Mouse (Mus musculus): ENCODE results near the gene Stoml3. TPM values are rescaled to one million over a fixed set of nuclear protein-coding genes. Genes with fewer than 3 reads are reported as not detected.
A peak's percentile ranks its signal among the peaks of the same experiment; 100 is the strongest.

The Stoml3 gene
- polyA plus RNA-seq, 1 experiment from 2014 or later: not detected

DNA sequence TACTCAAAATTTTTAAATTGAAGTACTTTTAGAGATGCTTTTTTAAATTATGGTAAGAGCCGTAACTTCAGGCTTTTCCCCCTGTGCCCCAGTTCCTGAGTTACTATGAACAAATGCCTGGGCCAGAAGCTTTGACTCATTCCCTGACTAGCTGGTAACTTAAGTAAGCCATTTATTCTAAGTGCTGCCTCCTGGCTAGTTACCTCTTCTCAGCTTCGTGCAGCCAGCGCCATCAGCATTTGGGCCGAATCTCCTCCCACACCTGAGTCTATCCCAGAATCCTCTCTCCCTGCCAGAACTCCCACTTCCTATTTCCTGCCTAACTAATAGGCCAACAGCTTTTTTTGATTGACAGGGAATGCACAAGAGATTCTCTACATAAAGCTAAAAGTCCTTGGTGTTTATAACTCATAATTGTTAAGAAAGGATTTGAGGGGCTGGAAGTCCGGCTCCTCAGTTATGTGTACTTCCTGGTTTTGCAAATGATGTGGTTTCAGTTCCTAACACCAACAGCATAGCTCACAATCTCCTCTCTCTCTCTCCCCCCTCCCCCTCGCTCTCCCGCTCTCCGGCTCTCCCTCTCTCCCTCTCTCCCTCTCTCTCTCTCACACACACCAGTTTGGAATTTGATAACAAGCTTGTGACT is 4.9 kb upstream of the Stoml3 start:
- Histone ChIP-seq H3K27me3 (replicated peaks) (no peaks in the 10 kb centered on the region), H3K4me2 (no peak overlapping the region), H3K27ac (no peak overlapping the region), H3K36me3 (peaks cover 37% of the 10 kb centered on the region), H3K4me1 (peaks cover 15% of the 10 kb centered on the region), H3K9ac (no peak overlapping the region), H3K4me3 (no peak overlapping the region), H3K9me3 (replicated peaks) (no peaks in the 10 kb centered on the region)
- 47% methylated on average over 8 of the region's 8 CpGs for WGBS (ENCODE audit: insufficient replicate concordance)
- no peak for ATAC-seq

DNA sequence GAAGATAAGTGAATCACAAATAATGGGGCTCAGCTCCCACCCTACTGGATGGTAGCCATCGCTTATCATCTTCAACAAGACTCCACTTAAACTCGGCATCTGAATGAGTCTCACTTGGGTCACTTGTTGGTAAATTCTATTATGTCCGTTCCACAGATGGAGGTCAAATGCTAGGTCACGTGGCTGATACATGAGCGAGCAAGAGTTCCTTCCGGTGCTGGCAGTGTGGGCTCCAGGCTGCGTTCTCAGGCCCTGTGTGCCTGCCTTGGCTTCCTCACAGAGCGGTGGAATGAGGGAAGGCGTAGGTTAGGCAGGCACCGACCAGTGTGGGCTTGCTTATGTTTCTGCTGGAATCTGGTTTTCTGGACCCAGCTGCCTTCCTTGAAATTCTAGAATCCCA is 1.9 kb upstream of the Stoml3 start:
- no peak for ATAC-seq
- H3K27me3 ChIP-seq (replicated peaks): no peaks in the 10 kb centered on the region
- WGBS (ENCODE audit: insufficient replicate concordance): 72% methylated on average over 10 of the region's 10 CpGs
- H3K4me3 ChIP-seq: no peak overlapping the region
- peaks cover 11% of the 10 kb centered on the region for H3K36me3 ChIP-seq
- H3K9ac ChIP-seq: no peak overlapping the region
- H3K4me2 ChIP-seq: no peak overlapping the region
- peaks cover 15% of the 10 kb centered on the region for H3K4me1 ChIP-seq
- no peak overlapping the region for H3K27ac ChIP-seq
- no peaks in the 10 kb centered on the region for H3K9me3 ChIP-seq (replicated peaks)

DNA sequence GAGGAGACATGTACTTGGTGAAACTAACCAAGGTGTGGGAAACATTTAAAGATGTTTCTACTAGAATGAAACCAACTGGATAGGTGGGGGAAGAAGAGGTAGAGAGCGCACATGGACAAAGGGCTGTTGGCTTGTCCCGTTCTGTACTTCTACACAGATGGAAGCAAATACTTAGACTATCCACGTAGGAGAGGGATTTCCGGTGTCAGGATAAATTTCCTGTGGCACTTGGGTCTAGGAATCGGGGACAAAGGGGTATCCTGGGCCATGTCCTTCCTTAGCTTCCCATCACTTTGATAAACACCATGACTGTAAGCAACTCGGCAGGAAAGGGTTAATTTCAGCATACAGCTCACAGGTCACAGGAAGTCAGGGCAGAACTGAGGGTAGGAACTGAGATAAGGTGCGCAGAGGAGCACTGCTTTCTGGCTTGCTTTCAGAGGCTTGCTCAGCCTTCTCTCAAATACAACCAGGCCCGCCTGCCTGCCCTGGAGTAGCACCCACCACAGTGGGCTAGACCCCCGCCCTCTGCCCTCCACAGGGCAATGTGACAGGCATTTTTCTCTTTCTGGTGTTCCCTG is 1.4 kb upstream of the Stoml3 start:
- Histone ChIP-seq H3K4me1 (peaks cover 15% of the 10 kb centered on the region), H3K9me3 (replicated peaks) (no peaks in the 10 kb centered on the region), H3K27ac (no peak overlapping the region; the same call in 1 of the 2 replicates), H3K36me3 (peaks cover 6% of the 10 kb centered on the region), H3K9ac (no peak overlapping the region), H3K4me3 (no peak overlapping the region), H3K27me3 (replicated peaks) (no peaks in the 10 kb centered on the region), H3K4me2 (0 out of 2 replicates have a peak overlapping the region, but pooled peaks have one; percentile 2)
- ATAC-seq: peak; percentile 61; the same call in 1 of the 2 replicates
- 24% methylated on average over 9 of the region's 9 CpGs for WGBS (ENCODE audit: insufficient replicate concordance)

- Histone ChIP-seq H3K27ac (no peak overlapping the region), H3K4me1 (no peaks in the 10 kb centered on the region), H3K36me3 (no peaks in the 10 kb centered on the region), H3K9ac (no peak overlapping the region), H3K4me3 (no peak overlapping the region), H3K9me3 (replicated peaks) (no peaks in the 10 kb centered on the region), H3K4me2 (no peak overlapping the region), H3K27me3 (replicated peaks) (no peaks in the 10 kb centered on the region)
- 66% methylated on average over 6 of the region's 6 CpGs for WGBS (ENCODE audit: insufficient replicate concordance)
- ATAC-seq: no peak
Observed at GRCm38 (mm10) chr3:53498351-53498905, 10.0 kb downstream of the Stoml3 start.

DNA sequence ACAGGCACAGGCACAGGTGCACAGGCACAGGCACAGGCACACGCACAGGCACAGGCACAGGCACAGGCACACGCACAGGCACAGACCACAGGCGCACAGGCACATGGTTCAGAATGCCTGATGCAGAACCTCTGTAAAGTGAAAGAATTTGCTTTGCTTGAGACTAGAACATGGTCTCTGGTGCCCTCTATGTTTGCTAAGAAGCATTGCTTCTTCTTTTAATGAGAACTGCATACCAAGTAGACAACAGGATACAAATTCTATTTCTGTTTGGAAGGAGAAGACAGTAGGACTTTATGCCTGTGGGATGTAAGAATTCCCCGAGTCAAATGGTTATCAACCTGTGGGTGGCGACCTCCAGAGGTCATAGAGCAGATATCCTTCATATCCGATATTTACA is 14.0 kb downstream of the Stoml3 start:
- Histone ChIP-seq H3K4me3 (no peak overlapping the region), H3K4me2 (no peak overlapping the region), H3K27me3 (replicated peaks) (no peaks in the 10 kb centered on the region), H3K9ac (no peak overlapping the region), H3K9me3 (replicated peaks) (no peaks in the 10 kb centered on the region), H3K27ac (no peak overlapping the region), H3K36me3 (no peaks in the 10 kb centered on the region), H3K4me1 (no peaks in the 10 kb centered on the region)
- WGBS (ENCODE audit: insufficient replicate concordance): 61% methylated on average over 6 of the region's 6 CpGs
- ATAC-seq: no peak

DNA sequence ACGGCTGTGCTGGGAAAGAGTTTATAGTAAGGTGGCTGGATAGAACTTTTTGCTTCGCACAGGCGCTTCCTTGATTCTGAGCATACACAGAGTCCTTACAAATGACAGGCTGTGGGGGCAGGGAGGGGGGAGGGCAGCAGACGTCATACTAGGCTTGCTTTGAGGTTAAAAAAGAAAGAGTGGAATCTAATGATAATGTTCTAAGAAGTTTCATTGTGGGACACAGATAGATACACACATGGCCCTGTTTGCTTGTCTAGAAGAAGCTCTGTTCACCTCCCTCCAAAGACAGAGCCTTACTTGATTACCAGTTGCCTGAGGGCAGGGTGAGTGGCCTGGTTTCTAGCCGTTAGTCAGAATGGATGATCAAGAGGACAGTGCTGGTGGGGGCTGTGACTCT is 24.6 kb downstream of the Stoml3 start:
- peak; percentile 59; the same call in 1 of the 2 replicates for ATAC-seq
- WGBS (ENCODE audit: insufficient replicate concordance): 35% methylated on average over 5 of the region's 5 CpGs
- H3K4me3 ChIP-seq: no peak overlapping the region

DNA sequence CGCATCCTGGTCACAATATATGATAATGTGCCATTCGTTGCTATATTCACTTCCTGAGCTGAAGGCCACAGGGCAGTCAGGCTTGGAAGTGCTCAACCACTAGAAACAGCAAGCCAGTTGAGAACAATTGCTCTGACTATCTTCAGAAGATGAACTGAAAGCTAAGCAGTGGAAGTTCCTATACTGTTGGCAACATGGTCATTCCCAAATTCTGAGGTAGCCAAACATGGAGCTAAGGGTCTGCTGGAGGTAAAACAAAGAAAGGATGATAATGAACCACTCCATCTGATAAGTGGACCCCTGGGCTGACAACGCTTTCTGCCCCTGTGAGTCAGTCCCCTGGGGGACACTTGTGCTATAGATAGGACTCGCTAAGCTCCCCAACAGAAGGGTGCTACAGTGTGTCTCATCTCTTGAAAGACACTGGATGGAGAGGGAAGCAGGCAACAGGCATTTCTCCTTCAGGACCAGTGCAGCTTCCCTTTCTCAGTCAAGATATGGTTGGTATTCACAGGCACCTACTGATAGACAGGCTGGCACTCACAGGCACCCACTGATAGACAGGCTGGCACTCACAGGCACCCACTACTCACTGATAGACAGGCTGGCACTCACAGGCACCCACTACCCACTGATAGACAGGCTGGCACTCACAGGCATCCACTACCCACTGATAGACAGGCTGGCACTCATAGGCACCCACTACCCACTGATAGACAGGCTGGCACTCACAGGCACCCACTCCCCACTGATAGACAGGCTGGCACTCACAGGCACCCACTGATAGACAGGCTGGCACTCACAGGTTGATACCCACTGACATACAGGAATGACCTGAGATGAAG is 26.0 kb downstream of the Stoml3 start:
- H3K4me2 ChIP-seq: no peak overlapping the region
- no peak for ATAC-seq
- no peak overlapping the region for H3K9ac ChIP-seq
- H3K4me1 ChIP-seq: peaks cover 11% of the 10 kb centered on the region
- no peaks in the 10 kb centered on the region for H3K27me3 ChIP-seq (replicated peaks)
- no peaks in the 10 kb centered on the region for H3K9me3 ChIP-seq (replicated peaks)
- H3K27ac ChIP-seq: no peak overlapping the region
- H3K36me3 ChIP-seq: no peaks in the 10 kb centered on the region
- no peak overlapping the region for H3K4me3 ChIP-seq
- WGBS (ENCODE audit: insufficient replicate concordance): 43% methylated on average over 4 of the region's 4 CpGs

More for the DNA sequence above, 24.6 kb downstream of the Stoml3 start:
- Histone ChIP-seq H3K4me1 (peaks cover 11% of the 10 kb centered on the region), H3K9me3 (replicated peaks) (no peaks in the 10 kb centered on the region), H3K27me3 (replicated peaks) (no peaks in the 10 kb centered on the region), H3K27ac (no peak overlapping the region), H3K36me3 (no peaks in the 10 kb centered on the region), H3K4me2 (no peak overlapping the region), H3K9ac (no peak overlapping the region)

- Histone ChIP-seq H3K4me1 (no peaks in the 10 kb centered on the region), H3K36me3 (no peaks in the 10 kb centered on the region), H3K27me3 (replicated peaks) (no peaks in the 10 kb centered on the region), H3K9ac (no peak overlapping the region), H3K4me3 (no peak overlapping the region), H3K9me3 (replicated peaks) (no peaks in the 10 kb centered on the region), H3K27ac (no peak overlapping the region), H3K4me2 (no peak overlapping the region)
- WGBS (ENCODE audit: insufficient replicate concordance): 76% methylated on average over 10 of the region's 10 CpGs
- no peak for ATAC-seq
Observed at GRCm38 (mm10) chr3:53522794-53523193, 34.3 kb downstream of the Stoml3 start.

GRCm38 (mm10) chr3:53525737-53526136 is 37.3 kb downstream of the Stoml3 start:
- Histone ChIP-seq H3K36me3 (no peaks in the 10 kb centered on the region), H3K9me3 (replicated peaks) (no peaks in the 10 kb centered on the region), H3K27ac (no peak overlapping the region), H3K9ac (no peak overlapping the region), H3K4me2 (peak overlapping the region; percentile 52), H3K4me3 (peak overlapping the region; percentile 19; the same call in 1 of the 2 replicates), H3K27me3 (replicated peaks) (no peaks in the 10 kb centered on the region), H3K4me1 (no peaks in the 10 kb centered on the region)
- ATAC-seq: no peak
- WGBS (ENCODE audit: insufficient replicate concordance): 15% methylated on average over 21 of the region's 21 CpGs

- no peak overlapping the region for H3K9ac ChIP-seq
- no peak for ATAC-seq
- H3K4me3 ChIP-seq: no peak overlapping the region
- H3K4me2 ChIP-seq: no peak overlapping the region
- no peaks in the 10 kb centered on the region for H3K4me1 ChIP-seq
- H3K27me3 ChIP-seq (replicated peaks): no peaks in the 10 kb centered on the region
- no peak overlapping the region for H3K27ac ChIP-seq
- H3K9me3 ChIP-seq (replicated peaks): no peaks in the 10 kb centered on the region
- 69% methylated on average over 6 of the region's 6 CpGs for WGBS (ENCODE audit: insufficient replicate concordance)
- H3K36me3 ChIP-seq: no peaks in the 10 kb centered on the region
Observed at GRCm38 (mm10) chr3:53530305-53530704, 41.9 kb downstream of the Stoml3 start.

GRCm38 (mm10) chr3:53532091-53532490 is 43.6 kb downstream of the Stoml3 start:
- Histone ChIP-seq H3K9me3 (replicated peaks) (no peaks in the 10 kb centered on the region), H3K4me1 (no peaks in the 10 kb centered on the region), H3K4me3 (no peak overlapping the region), H3K4me2 (no peak overlapping the region), H3K36me3 (no peaks in the 10 kb centered on the region), H3K9ac (no peak overlapping the region), H3K27ac (no peak overlapping the region), H3K27me3 (replicated peaks) (no peaks in the 10 kb centered on the region)
- WGBS (ENCODE audit: insufficient replicate concordance): 66% methylated on average over 6 of the region's 6 CpGs
- no peak for ATAC-seq

DNA sequence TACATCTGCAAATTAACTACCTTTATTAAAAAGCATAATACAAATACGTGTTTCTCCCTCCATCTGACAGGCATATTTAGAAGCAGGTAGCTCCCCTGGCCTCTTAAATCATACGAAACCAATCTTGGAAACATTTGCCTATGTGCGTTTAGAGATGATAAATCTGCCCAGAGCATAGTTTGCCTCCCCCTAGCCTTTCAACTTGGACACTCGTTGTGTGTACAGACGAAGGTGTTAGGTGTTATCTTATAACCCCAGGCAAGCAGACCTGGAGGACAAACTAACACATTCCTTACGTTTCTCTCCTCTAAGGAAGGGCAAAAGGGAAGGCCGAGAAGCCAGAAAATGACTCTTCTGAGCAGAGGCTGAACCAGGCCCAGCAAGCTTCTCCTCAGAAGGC is 64.2 kb downstream of the Stoml3 start:
- Histone ChIP-seq H3K9me3 (replicated peaks) (no peaks in the 10 kb centered on the region), H3K4me1 (no peaks in the 10 kb centered on the region), H3K9ac (no peak overlapping the region), H3K27me3 (replicated peaks) (no peaks in the 10 kb centered on the region), H3K4me2 (no peak overlapping the region), H3K36me3 (no peaks in the 10 kb centered on the region), H3K4me3 (no peak overlapping the region), H3K27ac (no peak overlapping the region)
- no peak for ATAC-seq
- 48% methylated on average over 7 of the region's 7 CpGs for WGBS (ENCODE audit: insufficient replicate concordance)
